Mouse (Mus musculus) spleen, postnatal 14 days (tissue): ENCODE data around the gene Slf2.

Source experiments
- DNase-seq, 2 experiments: peaks; one replicate each; pipeline ENCODE4 v3.0.0; 2021 to 2022; ENCODE audit warnings: low spot score in 2 of 2

Slf2 gene

GRCm38 (mm10) chr19:44908836-44909460, 22.0 kb upstream of the Slf2 start:
- DNase-seq = no peak

- DNase-seq = no peak
Measured at GRCm38 (mm10) chr19:44914481-44915249, 16.3 kb upstream of the Slf2 start.

- no peak for DNase-seq
Measured at GRCm38 (mm10) chr19:44918171-44918570, 12.8 kb upstream of the Slf2 start.

- DNase-seq = no peak
Measured at GRCm38 (mm10) chr19:44921466-44922139, 9.3 kb upstream of the Slf2 start.

- DNase-seq = no peak
Measured at GRCm38 (mm10) chr19:44922521-44922920, 8.4 kb upstream of the Slf2 start.

- no peak for DNase-seq
Measured at GRCm38 (mm10) chr19:44924699-44925098, 6.3 kb upstream of the Slf2 start.

GRCm38 (mm10) chr19:44926781-44927180, 4.2 kb upstream of the Slf2 start:
- no peak for DNase-seq

- no peak for DNase-seq
Measured at GRCm38 (mm10) chr19:44927250-44927649, 3.7 kb upstream of the Slf2 start.

- no peak for DNase-seq
Measured at GRCm38 (mm10) chr19:44928185-44928584, 2.8 kb upstream of the Slf2 start.

GRCm38 (mm10) chr19:44929251-44929650, 1.7 kb upstream of the Slf2 start:
- DNase-seq = no peak

- DNase-seq = no peak
Measured at GRCm38 (mm10) chr19:44929663-44930062, 1.3 kb upstream of the Slf2 start.

GRCm38 (mm10) chr19:44930122-44930521, 829 bp upstream of the Slf2 start:
- no peak for DNase-seq

- DNase-seq = peak; percentile 73 to 84
Measured at GRCm38 (mm10) chr19:44931454-44931759, 456 bp downstream of the Slf2 start.

GRCm38 (mm10) chr19:44932051-44932450, 1.1 kb downstream of the Slf2 start:
- DNase-seq = no peak

GRCm38 (mm10) chr19:44933136-44933535, 2.2 kb downstream of the Slf2 start:
- no peak for DNase-seq

GRCm38 (mm10) chr19:44959633-44960032, 28.7 kb downstream of the Slf2 start:
- DNase-seq = no peak

- no peak for DNase-seq
Measured at GRCm38 (mm10) chr19:44965978-44966377, 35.0 kb downstream of the Slf2 start.

- DNase-seq = no peak
Measured at GRCm38 (mm10) chr19:44968329-44968728, 37.4 kb downstream of the Slf2 start.

GRCm38 (mm10) chr19:44976636-44977035, 45.7 kb downstream of the Slf2 start:
- no peak for DNase-seq

GRCm38 (mm10) chr19:44977148-44977547, 46.2 kb downstream of the Slf2 start:
- DNase-seq = no peak

GRCm38 (mm10) chr19:44980787-44981186, 49.8 kb downstream of the Slf2 start:
- DNase-seq = no peak

GRCm38 (mm10) chr19:44982477-44983115, 51.6 kb downstream of the Slf2 start:
- no peak for DNase-seq

- no peak for DNase-seq
Measured at GRCm38 (mm10) chr19:44983366-44983765, 52.4 kb downstream of the Slf2 start.
